13 mouse cellular contexts compared by ENCODE assay signal in the genomic region with DNA sequence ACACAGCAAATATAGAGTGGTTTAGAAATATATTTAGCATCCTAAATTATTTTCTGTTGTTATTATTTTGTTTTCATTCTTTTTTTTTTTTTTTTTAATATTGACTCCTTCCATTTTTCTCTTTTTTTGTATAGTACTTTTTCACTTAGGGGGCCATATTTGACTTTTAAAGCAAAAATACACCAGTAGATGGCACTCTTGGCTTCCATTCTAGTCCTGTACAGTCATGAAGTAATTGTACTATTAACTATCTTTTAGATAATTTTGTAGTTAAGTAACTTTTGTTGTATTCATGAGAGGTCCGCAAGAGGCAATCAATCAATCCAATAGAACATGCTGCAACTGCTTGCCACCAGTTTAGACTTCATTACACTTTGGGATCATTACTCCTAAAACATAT. TPM values are rescaled to one million over a fixed set of nuclear protein-coding genes. Genes with fewer than 3 reads are reported as not detected.
DNase-seq lines count a peak whose midpoint lies in the region; ATAC-seq and TF ChIP-seq lines count a peak whose summit lies in the region.
"Had no signal": no experiment of that assay in that cellular context is flagged by ENCODE, and none has a peak within 500 bp of the region (broad histone marks: within the 10 kb centered on the region; RNA-seq: fewer than 3 reads in every experiment).

No protein-coding gene starts in this region.

- no peaks in the 10 kb centered on the region for H3K9me3 ChIP-seq in limb, embryonic 14.5 days (ENCODE audit: control insufficient read depth, low read length)
- no peaks in the 10 kb centered on the region for H3K9me3 ChIP-seq in limb, embryonic 10.5 days (replicated peaks)
- H3K9me3 ChIP-seq: hindbrain, embryonic 13.5 days; liver, embryonic 13.5 days had no signal

- TF ChIP-seq POLR2A in limb, embryonic 14.5 days (IDR thresholded peaks at IDR 0.05; ENCODE audit: borderline replicate concordance, extremely low read depth, insufficient read depth, insufficient read length), result no peak

- WGBS in limb, embryonic 14.5 days, result 79% methylated on average over 1 of the region's 1 CpGs
- 90% methylated on average over 1 of the region's 1 CpGs for WGBS in limb, embryonic 10.5 days

- H3K9ac ChIP-seq in limb, embryonic 14.5 days (ENCODE audit: low read depth, low read length, severe bottlenecking), result no peak overlapping the region
- H3K9ac ChIP-seq: hindbrain, embryonic 13.5 days; liver, embryonic 13.5 days had no signal

- H3K36me3 ChIP-seq in limb, embryonic 14.5 days (ENCODE audit: control insufficient read depth, insufficient read depth, low read length), result peaks cover 64% of the 10 kb centered on the region
- peaks cover 89% of the 10 kb centered on the region for H3K36me3 ChIP-seq in limb, embryonic 10.5 days

- no peaks in the 10 kb centered on the region for H3K27me3 ChIP-seq in limb, embryonic 14.5 days (ENCODE audit: control insufficient read depth, insufficient read depth, low read length)
- H3K27me3 ChIP-seq in limb, embryonic 10.5 days (ENCODE audit: low read depth, poor library complexity, severe bottlenecking), result no peaks in the 10 kb centered on the region
- H3K27me3 ChIP-seq: hindbrain, embryonic 13.5 days; liver, embryonic 13.5 days had no signal

- H3K4me2 ChIP-seq in limb, embryonic 14.5 days (replicated peaks; ENCODE audit: low read depth, low read length, severe bottlenecking), result no peak overlapping the region
- H3K4me2 ChIP-seq: hindbrain, embryonic 13.5 days; liver, embryonic 13.5 days had no signal

- no peak for ATAC-seq in limb, embryonic 14.5 days (ENCODE audit: low FRiP score, low read depth)

- H3K4me1 ChIP-seq in limb, embryonic 14.5 days (ENCODE audit: control insufficient read depth, insufficient read depth, low read length), result no peaks in the 10 kb centered on the region
- H3K4me1 ChIP-seq in limb, embryonic 10.5 days, result no peaks in the 10 kb centered on the region
- H3K4me1 ChIP-seq: hindbrain, embryonic 13.5 days; liver, embryonic 13.5 days had no signal

- no peak overlapping the region for H3K27ac ChIP-seq in limb, embryonic 14.5 days (replicated peaks; ENCODE audit: low read depth, low read length)
- H3K27ac ChIP-seq in limb, embryonic 10.5 days, result no peak overlapping the region
- H3K27ac ChIP-seq: hindbrain, embryonic 13.5 days; liver, embryonic 13.5 days had no signal

- H3K4me3 ChIP-seq in limb, embryonic 14.5 days (replicated peaks; ENCODE audit: low read length), result no peak overlapping the region
- H3K4me3 ChIP-seq in limb, embryonic 10.5 days, result no peak overlapping the region
- H3K4me3 ChIP-seq: hindbrain, embryonic 13.5 days; liver, embryonic 13.5 days had no signal

- DNase-seq in embryo, embryonic 11 days, result peak; percentile 34
- DNase-seq in embryo, embryonic 10 days (ENCODE audit: low spot score), result no peak
- peak; percentile 7 for DNase-seq in limb, embryonic 14.5 days (ENCODE audit: low spot score)
- DNase-seq in limb, embryonic 10.5 days (ENCODE audit: low spot score), result no peak
- peak; percentile 19 for DNase-seq in R1 (ENCODE audit: low read depth, low spot score)
- peak; percentile 8 for DNase-seq in mesoderm, embryonic 11.5 days (ENCODE audit: low read depth, low spot score)
- no peak for DNase-seq in neural tube, embryonic 10.5 days (ENCODE audit: extremely low spot score, low spot score)
- no peak for DNase-seq in right cerebral cortex, postnatal 25 days
- DNase-seq: adrenal gland, adult 2 months; cerebellum, adult 2 months; liver, embryonic 13.5 days had no signal

RNA-seq across cellular contexts. Expression of gene Ssbp1, which starts 8.6 kb away (rescaled TPM):
- polyA plus RNA-seq in limb, embryonic 14.5 days (2012; rRNA removed), result 67.1 and 104 TPM in 2 replicates
- 129 and 136 TPM in 2 replicates for polyA plus RNA-seq in limb, embryonic 14.5 days (2014; fragmentation: Nextera tagmentation; extraction: Ambion mirVana)
- polyA plus RNA-seq in limb, embryonic 10.5 days (2016; fragmentation: Nextera tagmentation; extraction: Ambion mirVana), result 212 and 220 TPM in 2 replicates

RNA-seq across cellular contexts. Expression of gene Tas2r137, which starts 11.3 kb away (rescaled TPM):
- polyA plus RNA-seq in limb, embryonic 14.5 days (2012; rRNA removed), result not detected in 2 replicates
- not detected in 2 replicates for polyA plus RNA-seq in limb, embryonic 14.5 days (2014; fragmentation: Nextera tagmentation; extraction: Ambion mirVana)
- polyA plus RNA-seq in limb, embryonic 10.5 days (2016; fragmentation: Nextera tagmentation; extraction: Ambion mirVana), result not detected in 2 replicates
- polyA plus RNA-seq: adrenal gland, adult 2 months; cerebellum, adult 2 months; hindbrain, embryonic 13.5 days; liver, embryonic 13.5 days had no signal

RNA-seq across cellular contexts. Expression of gene Tas2r108, which starts 13.6 kb away (rescaled TPM):
- 0.06 and 0.09 TPM in 2 replicates for polyA plus RNA-seq in limb, embryonic 14.5 days (2012; rRNA removed)
- 0.18 TPM in 1 of 2 replicates, not detected in the other for polyA plus RNA-seq in limb, embryonic 14.5 days (2014; fragmentation: Nextera tagmentation; extraction: Ambion mirVana)
- not detected in 2 replicates for polyA plus RNA-seq in limb, embryonic 10.5 days (2016; fragmentation: Nextera tagmentation; extraction: Ambion mirVana)
- polyA plus RNA-seq: adrenal gland, adult 2 months; hindbrain, embryonic 13.5 days; liver, embryonic 13.5 days had no signal

RNA-seq across cellular contexts. Expression of gene Prss37, which starts 39.6 kb away (rescaled TPM):
- polyA plus RNA-seq in limb, embryonic 14.5 days (2012; rRNA removed), result not detected in 2 replicates
- not detected in 2 replicates for polyA plus RNA-seq in limb, embryonic 14.5 days (2014; fragmentation: Nextera tagmentation; extraction: Ambion mirVana)
- polyA plus RNA-seq in limb, embryonic 10.5 days (2016; fragmentation: Nextera tagmentation; extraction: Ambion mirVana), result not detected in 2 replicates
- polyA plus RNA-seq: adrenal gland, adult 2 months; cerebellum, adult 2 months; hindbrain, embryonic 13.5 days; liver, embryonic 13.5 days had no signal

RNA-seq across cellular contexts. Expression of gene Wee2, which starts 40.8 kb away (rescaled TPM):
- not detected in 2 replicates for polyA plus RNA-seq in limb, embryonic 14.5 days (2012; rRNA removed)
- not detected in 2 replicates for polyA plus RNA-seq in limb, embryonic 14.5 days (2014; fragmentation: Nextera tagmentation; extraction: Ambion mirVana)
- 0.18 and 0.26 TPM in 2 replicates for polyA plus RNA-seq in limb, embryonic 10.5 days (2016; fragmentation: Nextera tagmentation; extraction: Ambion mirVana)
- polyA plus RNA-seq: adrenal gland, adult 2 months; liver, embryonic 13.5 days; testis, adult 2 months had no signal

Comparison
In these comparisons a context has a peak if more than half of its experiments do, and no peak if none do; other contexts are left out.
1. DNase-seq: peak in embryo, embryonic 11 days (single experiment), limb, embryonic 14.5 days (single experiment), R1 (single experiment) and mesoderm, embryonic 11.5 days (single experiment); none in embryo, embryonic 10 days (single experiment), limb, embryonic 10.5 days (single experiment), neural tube, embryonic 10.5 days (single experiment) and right cerebral cortex, postnatal 25 days (single experiment).